Mouse (Mus musculus): ENCODE results near the gene Ikbkg.
"Not testable (repeated sequence)": the region's sequence is repeated elsewhere in the genome, so short reads cannot be mapped to it uniquely, and the experiment has no call there.

The Ikbkg gene

DNA sequence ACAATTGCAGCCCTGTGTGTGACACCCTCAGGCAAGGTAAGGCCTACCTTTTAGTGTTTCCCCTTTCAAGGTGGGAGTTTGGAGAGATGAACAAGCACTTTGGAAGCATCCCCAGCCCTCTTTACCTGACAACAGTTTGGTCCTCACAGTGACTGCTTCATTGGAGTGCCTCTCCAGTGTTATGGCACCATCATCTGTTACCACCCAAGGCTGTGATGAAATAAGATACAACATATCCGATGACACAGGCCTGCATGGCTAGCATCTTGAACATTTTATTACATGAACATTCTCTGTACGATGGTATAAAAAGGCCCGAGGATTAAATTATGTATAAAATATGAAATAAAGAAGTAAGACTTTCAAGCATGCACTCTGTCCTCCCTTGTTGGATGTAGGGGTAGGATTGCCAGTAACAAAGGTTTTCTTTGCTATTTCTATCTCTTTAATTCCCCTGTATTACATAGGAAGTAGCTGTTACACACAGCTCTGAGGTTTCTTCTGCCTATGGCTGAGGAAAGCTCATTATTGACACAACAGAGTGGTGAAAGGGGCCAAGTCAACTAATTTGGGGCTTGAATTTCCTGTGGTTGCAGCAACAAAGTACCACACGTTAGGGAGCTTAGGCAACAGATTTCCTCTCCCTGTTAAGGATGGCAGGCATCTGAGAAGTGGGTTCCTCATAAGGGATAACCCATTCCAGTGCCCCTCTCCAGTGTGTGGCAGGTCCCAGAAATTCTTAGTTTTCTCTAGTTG is 58.2 kb downstream of the Ikbkg start:
- DNase-seq: no peak

DNA sequence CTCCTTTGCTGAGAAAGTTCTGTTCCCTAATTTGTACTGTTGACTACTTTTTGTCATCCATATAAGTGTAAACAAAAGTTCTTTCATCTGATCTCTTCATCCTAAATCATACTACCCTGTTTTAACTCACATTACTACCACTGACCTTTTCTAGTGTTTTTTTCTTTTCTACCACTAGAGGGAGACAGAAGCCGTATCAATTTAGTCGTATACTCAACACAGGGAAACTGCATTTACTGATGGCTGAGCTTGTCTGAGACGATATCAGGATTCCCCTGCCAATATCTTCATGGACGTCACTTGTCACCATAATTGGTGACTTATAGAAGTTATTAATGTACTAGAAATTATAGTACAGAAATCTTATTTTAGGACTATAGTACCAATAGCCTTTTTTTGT is 59.7 kb downstream of the Ikbkg start:
- no peak for DNase-seq

DNA sequence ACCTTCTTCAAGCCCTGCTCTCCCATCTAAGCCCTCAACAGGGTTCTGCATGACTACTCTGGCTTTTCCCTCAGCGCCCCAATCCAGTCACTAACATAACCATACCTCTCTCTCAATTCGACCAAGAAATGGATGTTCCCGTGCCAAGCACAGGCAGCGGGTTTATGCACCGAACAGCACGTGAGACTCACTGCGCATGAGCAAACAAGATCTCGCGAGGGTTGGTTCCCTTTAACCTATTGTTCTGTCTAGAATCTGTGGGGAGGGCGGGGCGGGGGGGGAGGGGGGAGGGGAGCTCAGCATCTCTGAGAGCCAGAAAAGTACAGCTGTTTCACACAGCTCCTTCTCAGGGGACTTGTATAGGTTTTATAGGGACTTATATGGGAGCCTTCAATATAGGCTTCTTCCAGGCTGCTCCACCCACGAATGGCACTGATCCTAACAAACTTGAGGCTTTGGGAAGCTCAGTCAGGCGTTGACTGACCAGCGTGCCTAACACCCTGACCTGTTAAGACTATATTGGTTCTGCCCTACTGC is 88.3 kb downstream of the Ikbkg start, which contains the start of gene Gm6880:
Gene Gm6880 (minus strand): TSS at position 51 of the 537 bp plus-strand sequence.
- not testable (repeated sequence) for DNase-seq

DNA sequence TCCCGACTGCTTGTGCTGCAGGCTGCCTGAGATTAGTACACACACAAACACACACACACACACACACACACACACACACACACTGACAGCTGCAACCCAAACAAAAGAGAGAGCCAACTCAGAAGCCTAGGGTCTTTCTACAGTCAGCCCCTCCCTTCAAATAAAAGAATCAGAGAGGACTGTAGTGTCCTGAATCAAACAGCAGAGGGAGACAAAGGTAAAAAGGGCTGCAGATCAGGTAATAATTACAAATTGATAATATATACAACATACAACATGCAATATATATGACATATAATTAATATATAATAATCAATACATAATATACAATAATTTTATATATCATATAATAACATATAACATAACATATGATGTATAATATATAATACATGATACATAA is 104.0 kb downstream of the Ikbkg start:
- no peak for DNase-seq
